Comparison of ENCODE assay signal across 8 mouse cellular contexts in genomic region chr3:85917600-85917999, GRCm38 (mm10). TPM values are rescaled to one million over a fixed set of nuclear protein-coding genes. Genes with fewer than 3 reads are reported as not detected.
DNase-seq lines count a peak whose midpoint lies in the region; ATAC-seq lines count a peak whose summit lies in the region.

No protein-coding gene starts in this region.

- no peak overlapping the region for H3K4me3 ChIP-seq in midbrain, embryonic 10.5 days

- no peak overlapping the region for H3K27ac ChIP-seq in midbrain, embryonic 10.5 days (replicated peaks)

- peak; percentile 61; the same call in 1 of the 2 replicates for ATAC-seq in megakaryocyte progenitor cell, adult 5-6 weeks (replicated peaks; ENCODE audit: poor library complexity)

- H3K36me3 ChIP-seq in midbrain, embryonic 10.5 days: no peaks in the 10 kb centered on the region

- no peaks in the 10 kb centered on the region for H3K9me3 ChIP-seq in midbrain, embryonic 10.5 days (replicated peaks)

- intact Hi-C loops in heart, postnatal 25 days (cut with DNase I): loop anchor here (2.0 kb wide), 1 partner anchor 29 kb away; no protein-coding TSS in a partner anchor

- WGBS in midbrain, embryonic 10.5 days: 15% methylated on average over 4 of the region's 4 CpGs

- H3K27me3 ChIP-seq in midbrain, embryonic 10.5 days (ENCODE audit: low read depth, poor library complexity, severe bottlenecking): no peaks in the 10 kb centered on the region

- peak; percentile 27 for DNase-seq in heart, adult 8-10 months (ENCODE audit: low spot score)
- DNase-seq in heart, postnatal 25 days (ENCODE audit: low spot score): no peak
- peak; percentile 25 for DNase-seq in thymus, postnatal 4 days
- DNase-seq in thymus, postnatal 0 days (ENCODE audit: low spot score): no peak
- peak; percentile 75 to 77 for DNase-seq in cerebellum, postnatal 10 days
- DNase-seq in kidney, postnatal 10 days: peak; percentile 57
- no peak for DNase-seq in midbrain, embryonic 10.5 days (ENCODE audit: low spot score)

- no peaks in the 10 kb centered on the region for H3K4me1 ChIP-seq in midbrain, embryonic 10.5 days

RNA-seq across cellular contexts. Expression of gene Gm37240, which starts 30.3 kb away (rescaled TPM):
- 10 to 100 TPM; 36.8 to 49.5 (median 39.2) TPM for total RNA-seq in heart, adult 8-10 months (2022)
- total RNA-seq in heart, postnatal 25 days (2021): 10 to 100 TPM; 38.8 to 39.2 TPM
- 3.4 and 5.2 TPM in 2 replicates for polyA plus RNA-seq in thymus, postnatal 0 days (2015; fragmentation: Nextera tagmentation; extraction: Ambion mirVana)
- total RNA-seq in megakaryocyte progenitor cell, adult 5-6 weeks (2015): not detected in 2 replicates
- not detected in 2 replicates for total RNA-seq in megakaryocyte progenitor cell, adult 5-6 weeks (2017)
- 0.21 and 0.44 TPM in 2 replicates for polyA plus RNA-seq in midbrain, embryonic 10.5 days (2016; fragmentation: Nextera tagmentation; extraction: Ambion mirVana)

RNA-seq across cellular contexts. Expression of gene Glt28d2, which starts 30.3 kb away (rescaled TPM):
- total RNA-seq in heart, adult 8-10 months (2022): 1 to 10 TPM; 4.4 to 7.7 (median 5.2) TPM
- total RNA-seq in heart, postnatal 25 days (2021): 1 to 10 TPM; 3.9 to 5.0 TPM
- polyA plus RNA-seq in thymus, postnatal 0 days (2015; fragmentation: Nextera tagmentation; extraction: Ambion mirVana): 1.6 and 1.7 TPM in 2 replicates
- not detected in 2 replicates for total RNA-seq in megakaryocyte progenitor cell, adult 5-6 weeks (2015)
- not detected in 2 replicates for total RNA-seq in megakaryocyte progenitor cell, adult 5-6 weeks (2017)
- polyA plus RNA-seq in midbrain, embryonic 10.5 days (2016; fragmentation: Nextera tagmentation; extraction: Ambion mirVana): 0.16 TPM in 1 of 2 replicates, not detected in the other

RNA-seq across cellular contexts. Expression of gene Sh3d19, which starts 53.3 kb away (rescaled TPM):
- 10 to 100 TPM; 17.8 to 23.5 (median 20.5) TPM for total RNA-seq in heart, adult 8-10 months (2022)
- total RNA-seq in heart, postnatal 25 days (2021): 10 to 100 TPM; 25.4 to 29.6 TPM
- polyA plus RNA-seq in thymus, postnatal 0 days (2015; fragmentation: Nextera tagmentation; extraction: Ambion mirVana): 2.5 and 3.5 TPM in 2 replicates
- 3.3 and 3.6 TPM in 2 replicates for total RNA-seq in megakaryocyte progenitor cell, adult 5-6 weeks (2015)
- 6.8 and 10.0 TPM in 2 replicates for total RNA-seq in megakaryocyte progenitor cell, adult 5-6 weeks (2017)
- polyA plus RNA-seq in midbrain, embryonic 10.5 days (2016; fragmentation: Nextera tagmentation; extraction: Ambion mirVana): 6.8 and 6.9 TPM in 2 replicates

Comparison
In these comparisons a context has a peak if more than half of its experiments do, and no peak if none do; other contexts are left out.
1. DNase-seq: peak in heart, adult 8-10 months (single experiment), thymus, postnatal 4 days (single experiment), cerebellum, postnatal 10 days (2 of 2) and kidney, postnatal 10 days (single experiment); none in heart, postnatal 25 days (single experiment), thymus, postnatal 0 days (single experiment) and midbrain, embryonic 10.5 days (single experiment).
2. RNA of gene Gm37240, which starts 30.3 kb away (total RNA-seq): 36.8 to 49.5 TPM in heart, adult 8-10 months and 38.8 to 39.2 TPM in heart, postnatal 25 days; not detected in megakaryocyte progenitor cell, adult 5-6 weeks; every median in the first group is over 10 times any median in the second.
3. RNA of gene Glt28d2, which starts 30.3 kb away (total RNA-seq): 4.4 to 7.7 TPM in heart, adult 8-10 months and 3.9 to 5.0 TPM in heart, postnatal 25 days; not detected in megakaryocyte progenitor cell, adult 5-6 weeks; every median in the first group is over 4 times any median in the second.